Mouse (Mus musculus): ENCODE measurements around the gene Med16.

DNA sequence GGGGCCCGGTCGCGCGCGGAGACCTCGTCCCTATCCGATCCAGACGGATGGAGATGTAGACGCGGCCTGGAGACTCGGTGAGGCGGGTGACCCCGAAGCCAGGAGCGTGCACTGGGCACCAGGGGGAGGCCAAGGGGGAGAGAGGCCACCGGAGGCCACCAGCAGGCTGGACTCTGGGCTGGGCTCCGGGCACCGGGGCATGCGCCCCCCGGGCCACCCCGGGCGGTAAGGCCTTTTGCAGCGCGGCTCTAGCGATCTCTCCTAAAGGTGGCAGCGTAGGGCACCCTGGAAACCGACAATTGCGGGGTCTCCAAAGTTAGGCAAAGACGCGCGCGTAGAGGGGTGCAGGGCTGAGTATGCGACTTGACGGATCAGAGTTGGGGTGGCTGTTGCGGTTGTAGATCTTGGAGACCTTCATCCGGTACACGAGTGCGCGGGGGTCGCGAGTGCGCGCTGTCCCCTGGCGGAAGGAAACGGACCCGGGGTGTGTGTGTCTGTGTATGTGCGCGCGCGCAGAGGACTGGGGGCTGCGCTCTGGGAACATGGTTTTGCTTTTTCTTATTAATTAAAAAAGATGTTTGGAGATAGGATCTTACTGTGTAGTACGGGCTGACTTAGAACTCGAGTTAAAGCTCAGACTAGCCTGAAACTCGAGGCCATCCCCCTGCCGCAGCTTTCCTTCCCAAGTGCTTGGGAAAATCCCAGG, 18.8 kb upstream of the Med16 start:
- no peak for TF ChIP-seq CTCF (IDR thresholded peaks at IDR 0.05; ENCODE audit: extremely low read depth, insufficient read length, insufficient replicate concordance, low read depth, low read length)
- no peak for TF ChIP-seq POLR2A (IDR thresholded peaks at IDR 0.05; ENCODE audit: low read depth, low read length)

Data from small intestine, adult 2 months (tissue).